Mouse (Mus musculus): Measurements from ENCODE around the gene 9130409I23Rik. TPM values are rescaled to one million over a fixed set of nuclear protein-coding genes. Genes with fewer than 3 reads are reported as not detected.

The 9130409I23Rik gene
- total RNA-seq (2021), result not detected
- long read RNA-seq, experiment 1, result 0 reads
- long read RNA-seq, experiment 2, result 0 reads

- no peak for DNase-seq (ENCODE audit: low spot score in 2 of 2)
Measured at GRCm38 (mm10) chr1:181050937-181051336, at the start of gene 9130409I23Rik. Gene 9130409I23Rik, plus strand, starts transcription at chr1:181051237.

DNA sequence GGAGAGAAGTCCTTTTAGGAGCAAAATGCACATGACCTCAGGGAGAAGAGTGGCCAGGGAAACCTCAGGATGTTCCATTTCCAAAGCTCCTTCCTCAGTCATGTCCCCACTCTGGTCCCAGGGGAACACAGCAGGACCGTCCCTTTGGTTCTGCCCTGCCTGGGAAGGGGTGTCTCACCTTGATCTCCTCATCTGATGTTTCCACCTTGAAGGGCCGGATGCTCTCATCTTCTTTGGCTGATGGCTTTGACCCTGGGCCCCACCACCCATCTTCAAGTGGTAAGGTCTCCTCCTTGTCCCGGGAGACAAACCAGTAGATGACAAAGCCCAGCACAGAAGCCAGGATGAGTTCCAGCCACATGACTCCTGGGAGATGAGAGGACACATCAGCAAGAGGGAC lies 49.4 kb upstream of the 9130409I23Rik start:
- peak in 1 of 2 experiments; percentile 15 for DNase-seq (ENCODE audit: low spot score in 2 of 2)

DNA sequence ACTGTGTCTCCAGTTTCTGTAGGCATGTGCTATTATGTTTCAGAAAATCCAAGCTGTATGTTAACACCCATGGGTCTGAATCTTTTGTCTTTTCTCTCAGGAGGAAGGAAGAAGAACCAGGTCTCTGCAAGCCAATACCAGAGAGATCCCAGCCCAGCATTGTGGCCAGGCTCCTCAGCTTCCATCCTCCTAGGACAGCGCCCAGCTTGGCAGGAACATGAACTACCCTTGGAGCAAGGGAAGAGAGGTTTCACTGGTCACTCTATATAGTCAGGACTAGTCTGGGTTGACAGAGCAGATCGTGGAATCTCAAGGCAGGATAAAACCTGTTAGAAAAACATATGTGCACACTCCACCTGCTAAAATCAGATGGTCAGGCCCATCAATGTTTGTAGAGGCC lies 47.2 kb upstream of the 9130409I23Rik start:
- DNase-seq (ENCODE audit: low spot score in 2 of 2), result no peak

GRCm38 (mm10) chr1:181005331-181005730 lies 45.7 kb upstream of the 9130409I23Rik start:
- peak in 1 of 2 experiments; percentile 18 for DNase-seq (ENCODE audit: low spot score in 2 of 2)

- peak in 1 of 2 experiments; percentile 11 for DNase-seq (ENCODE audit: low spot score in 2 of 2)
Measured at GRCm38 (mm10) chr1:181007831-181008230, 43.2 kb upstream of the 9130409I23Rik start.

DNA sequence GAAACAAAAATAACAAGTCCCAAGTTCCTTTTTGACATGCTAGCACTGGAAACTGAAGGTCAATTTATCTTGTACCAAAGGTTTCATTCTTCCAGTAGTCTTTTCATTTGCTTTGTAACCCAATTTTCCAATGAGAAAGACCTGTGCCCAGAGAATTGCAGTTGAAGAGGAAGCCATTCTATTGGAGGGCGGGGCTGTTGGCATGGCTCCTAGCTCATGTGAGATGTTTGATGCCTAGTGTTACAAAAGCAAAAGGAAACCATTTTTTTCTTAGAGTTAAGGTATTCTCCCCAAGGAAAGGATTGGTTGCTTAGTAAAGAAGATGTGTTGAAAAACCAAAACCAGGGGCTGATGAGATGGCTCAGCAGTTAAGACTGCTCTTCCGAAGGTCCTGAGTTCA lies 42.8 kb upstream of the 9130409I23Rik start:
- peak in 1 of 2 experiments; percentile 29 for DNase-seq (ENCODE audit: low spot score in 2 of 2)

DNA sequence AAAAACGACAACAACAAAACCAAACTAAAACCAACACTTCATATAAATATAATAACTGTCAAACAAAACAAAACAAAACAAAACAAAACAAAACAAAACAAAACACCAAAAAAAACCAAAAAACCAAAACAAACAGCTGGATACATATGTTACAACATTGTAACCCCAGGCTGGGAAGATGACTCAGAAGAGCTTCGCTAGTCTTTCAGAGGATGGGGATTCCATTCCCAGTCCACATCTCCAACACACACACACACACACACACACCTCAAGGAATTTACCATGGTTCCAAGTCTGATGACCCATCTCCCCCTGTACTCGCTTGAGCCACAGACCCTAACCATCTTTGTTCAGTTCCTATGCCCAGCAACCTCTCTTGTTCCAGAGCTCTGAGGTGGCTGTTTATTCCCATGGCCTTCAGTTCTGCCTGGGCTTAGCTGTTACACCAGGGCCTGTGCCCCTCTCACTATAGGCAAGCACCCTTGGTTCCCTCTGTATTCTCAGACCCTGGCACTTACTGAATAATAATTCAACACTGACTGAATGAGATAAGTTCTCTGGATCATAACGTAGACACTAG lies 41.9 kb upstream of the 9130409I23Rik start:
- DNase-seq (ENCODE audit: low spot score in 2 of 2), result peak in 1 of 2 experiments; percentile 15

GRCm38 (mm10) chr1:181009754-181010153 lies 41.3 kb upstream of the 9130409I23Rik start:
- peak; percentile 62 to 64 for DNase-seq (ENCODE audit: low spot score in 2 of 2)

DNA sequence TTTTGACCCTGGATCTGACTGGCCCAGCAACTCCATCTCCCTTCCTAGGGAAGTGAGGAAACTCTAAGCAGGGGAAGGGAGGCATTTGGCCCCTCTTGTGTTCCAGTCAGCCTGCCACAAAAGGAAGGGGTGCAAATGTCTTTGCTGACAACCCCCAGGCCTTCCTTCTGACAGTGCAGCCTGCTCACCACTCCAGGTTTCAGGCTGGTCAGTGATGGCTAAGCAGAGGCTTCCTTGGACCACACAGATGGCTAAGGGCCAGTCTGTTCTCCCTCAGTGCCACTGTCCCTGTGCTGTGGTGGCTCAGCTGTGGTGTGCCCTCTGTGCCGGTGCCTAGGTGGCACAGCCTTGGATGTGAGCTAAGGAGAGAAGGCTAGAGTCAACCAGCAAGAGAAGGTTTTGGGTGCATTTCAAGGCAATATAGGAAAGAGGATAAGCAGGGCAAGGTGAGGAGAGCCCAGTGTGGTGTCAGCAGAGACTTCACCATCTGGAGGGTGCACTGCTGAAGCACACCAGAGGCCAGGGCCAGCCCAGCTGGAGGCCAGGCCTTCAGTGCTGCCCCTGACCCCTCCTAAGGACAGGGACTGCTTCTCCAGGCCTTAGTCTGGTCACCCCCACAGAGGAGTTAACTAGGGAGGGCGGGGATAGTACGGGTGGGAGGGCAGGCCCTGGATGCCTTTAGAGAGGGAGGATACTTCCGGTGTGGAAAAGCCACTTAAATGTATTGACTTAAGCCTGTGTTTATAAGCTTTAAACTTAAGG lies 40.7 kb upstream of the 9130409I23Rik start:
- peak in 1 of 2 experiments; percentile 29 for DNase-seq (ENCODE audit: low spot score in 2 of 2)

DNA sequence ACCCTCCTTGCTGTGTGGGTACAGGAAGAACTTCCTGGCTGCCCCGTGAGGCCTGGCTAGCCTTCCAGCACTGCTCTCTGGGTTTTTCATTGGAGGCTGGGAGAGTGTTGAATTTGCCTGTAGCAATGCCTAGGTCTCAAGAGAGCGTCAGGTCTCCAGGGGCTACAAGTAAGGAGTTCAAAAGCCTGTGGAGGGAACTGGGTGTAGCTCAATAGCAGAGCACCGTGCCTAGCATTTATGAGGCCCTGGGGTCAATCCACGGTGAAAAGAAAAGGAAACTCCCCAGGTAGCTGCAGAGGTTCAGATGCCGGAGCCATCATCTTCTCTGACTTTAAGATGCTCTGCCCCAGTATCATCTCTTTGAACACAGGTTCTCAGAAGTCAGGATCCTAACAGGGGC lies 39.4 kb upstream of the 9130409I23Rik start:
- DNase-seq (ENCODE audit: low spot score in 2 of 2), result peak in 1 of 2 experiments; percentile 18

DNA sequence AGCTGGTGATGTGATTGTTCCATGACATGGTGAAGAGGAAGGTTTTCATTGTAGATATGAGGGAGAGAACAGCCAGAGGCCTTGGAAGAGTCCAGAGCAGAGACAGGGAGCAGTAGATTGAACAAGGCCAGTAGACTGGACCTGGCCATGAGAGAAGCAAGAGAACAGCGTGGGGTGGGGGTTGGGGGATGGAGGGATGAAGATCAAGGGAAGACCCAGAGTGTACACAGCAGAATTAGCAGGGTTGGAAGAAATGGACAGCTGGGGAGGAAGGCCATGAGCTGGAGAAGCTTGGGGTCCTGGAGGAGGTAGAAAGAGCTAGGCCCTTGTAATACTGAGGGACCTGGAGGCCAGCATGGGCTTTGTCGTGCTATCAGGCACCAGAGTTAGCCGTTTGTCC lies 38.6 kb upstream of the 9130409I23Rik start:
- no peak for DNase-seq (ENCODE audit: low spot score in 2 of 2)

GRCm38 (mm10) chr1:181013446-181013845 lies 37.6 kb upstream of the 9130409I23Rik start:
- peak in 1 of 2 experiments; percentile 17 for DNase-seq (ENCODE audit: low spot score in 2 of 2)

- DNase-seq (ENCODE audit: low spot score in 2 of 2), result peak in 1 of 2 experiments; percentile 53
Measured at GRCm38 (mm10) chr1:181014731-181015500, 36.1 kb upstream of the 9130409I23Rik start.

- DNase-seq (ENCODE audit: low spot score in 2 of 2), result peak; percentile 44 to 50
Measured at GRCm38 (mm10) chr1:181015558-181015957, 35.5 kb upstream of the 9130409I23Rik start.

DNA sequence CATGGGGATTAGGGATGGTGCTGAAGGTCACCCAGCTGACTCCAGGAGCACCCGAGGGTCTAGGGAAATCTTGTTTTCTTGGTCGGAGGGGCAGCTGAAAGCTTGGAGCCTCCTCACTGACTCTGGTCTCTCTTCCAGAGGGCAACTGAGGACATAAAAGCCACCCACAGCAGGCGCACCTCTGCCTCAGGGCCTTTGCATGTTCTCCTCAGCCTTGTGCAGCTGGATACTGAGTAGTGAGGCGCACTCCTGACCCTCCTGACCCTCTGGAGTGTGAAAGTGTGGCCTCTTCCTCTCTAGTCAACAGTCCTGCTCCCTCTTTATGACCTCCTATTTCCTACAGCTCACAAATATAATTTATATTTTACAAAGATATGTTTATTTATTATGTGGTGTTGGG lies 35.0 kb upstream of the 9130409I23Rik start:
- DNase-seq (ENCODE audit: low spot score in 2 of 2), result peak in 1 of 2 experiments; percentile 22

GRCm38 (mm10) chr1:181016532-181017131 lies 34.4 kb upstream of the 9130409I23Rik start:
- peak; percentile 59 to 65 for DNase-seq (ENCODE audit: low spot score in 2 of 2)

- peak; percentile 80 to 82 for DNase-seq (ENCODE audit: low spot score in 2 of 2)
Measured at GRCm38 (mm10) chr1:181017212-181017711, 33.8 kb upstream of the 9130409I23Rik start.

GRCm38 (mm10) chr1:181017890-181018420 lies 33.1 kb upstream of the 9130409I23Rik start:
- DNase-seq (ENCODE audit: low spot score in 2 of 2), result no peak

GRCm38 (mm10) chr1:181020756-181021487 lies 30.1 kb upstream of the 9130409I23Rik start, which contains the start of gene Ephx1:
Gene Ephx1, minus strand, starts transcription at chr1:181020904.
- no peak for DNase-seq (ENCODE audit: low spot score in 2 of 2)

GRCm38 (mm10) chr1:181021488-181021865 lies 29.6 kb upstream of the 9130409I23Rik start:
- DNase-seq (ENCODE audit: low spot score in 2 of 2), result no peak

All from adrenal gland, adult 18-20 months (tissue).